Mouse (Mus musculus): ENCODE measurements at regions not wholly inside any gene's neighbourhood (a gene's known extent, or its start where the extent isn't known, plus 50 kb on each side); places are given as distances from the start of the nearest gene placed in this dataset.

DNA sequence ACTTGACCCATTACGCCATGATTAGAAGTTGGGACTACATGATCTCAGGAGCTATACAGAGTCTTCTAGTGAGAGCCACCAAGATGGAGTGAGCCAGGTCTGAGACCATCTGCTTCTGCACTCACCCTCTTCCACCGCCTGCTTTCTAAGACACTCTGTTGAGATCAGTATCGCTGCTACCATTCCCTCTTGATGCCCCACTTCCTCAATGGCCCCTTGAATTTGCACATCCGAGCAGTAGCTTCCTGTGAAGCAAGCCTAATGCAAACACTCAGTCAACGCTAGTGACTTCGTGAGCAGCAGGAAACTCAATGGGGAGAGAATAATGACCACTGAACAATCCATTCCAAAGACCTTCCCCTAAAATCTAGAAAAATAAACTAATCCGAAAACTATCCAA is 160.7 kb upstream of the Olig3 start:
- no peak for TF ChIP-seq GATA4 (IDR thresholded peaks at IDR 0.05; ENCODE audit: insufficient replicate concordance, low read length)

DNA sequence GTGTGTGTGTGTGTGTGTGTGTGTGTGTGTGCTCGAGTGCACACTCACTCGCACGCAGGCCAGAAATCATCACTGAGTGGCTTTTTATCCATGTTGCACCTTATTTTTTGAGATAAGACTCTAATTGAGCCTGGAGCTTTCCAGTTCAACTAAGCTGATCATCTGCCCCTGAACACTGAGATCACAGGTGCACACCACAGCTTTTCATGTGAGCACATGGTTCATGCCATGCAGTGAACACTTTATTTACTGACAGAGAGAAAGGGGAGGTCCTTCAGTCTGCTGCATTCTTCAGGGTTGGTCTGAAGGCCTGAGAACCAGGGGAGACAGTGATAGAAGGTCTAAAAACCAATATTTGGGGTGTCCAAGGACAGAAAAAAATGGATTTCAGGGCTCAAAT is 161.7 kb upstream of the Olig3 start:
- TF ChIP-seq GATA4 (IDR thresholded peaks at IDR 0.05; ENCODE audit: insufficient replicate concordance, low read length), result no peak

GRCm38 (mm10) chr10:19192971-19193758 is 163.2 kb upstream of the Olig3 start:
- no peak for TF ChIP-seq GATA4 (IDR thresholded peaks at IDR 0.05; ENCODE audit: insufficient replicate concordance, low read length)

- TF ChIP-seq GATA4 (IDR thresholded peaks at IDR 0.05; ENCODE audit: insufficient replicate concordance, low read length), result no peak
Observed at GRCm38 (mm10) chr10:19192221-19192620, 164.1 kb upstream of the Olig3 start.

DNA sequence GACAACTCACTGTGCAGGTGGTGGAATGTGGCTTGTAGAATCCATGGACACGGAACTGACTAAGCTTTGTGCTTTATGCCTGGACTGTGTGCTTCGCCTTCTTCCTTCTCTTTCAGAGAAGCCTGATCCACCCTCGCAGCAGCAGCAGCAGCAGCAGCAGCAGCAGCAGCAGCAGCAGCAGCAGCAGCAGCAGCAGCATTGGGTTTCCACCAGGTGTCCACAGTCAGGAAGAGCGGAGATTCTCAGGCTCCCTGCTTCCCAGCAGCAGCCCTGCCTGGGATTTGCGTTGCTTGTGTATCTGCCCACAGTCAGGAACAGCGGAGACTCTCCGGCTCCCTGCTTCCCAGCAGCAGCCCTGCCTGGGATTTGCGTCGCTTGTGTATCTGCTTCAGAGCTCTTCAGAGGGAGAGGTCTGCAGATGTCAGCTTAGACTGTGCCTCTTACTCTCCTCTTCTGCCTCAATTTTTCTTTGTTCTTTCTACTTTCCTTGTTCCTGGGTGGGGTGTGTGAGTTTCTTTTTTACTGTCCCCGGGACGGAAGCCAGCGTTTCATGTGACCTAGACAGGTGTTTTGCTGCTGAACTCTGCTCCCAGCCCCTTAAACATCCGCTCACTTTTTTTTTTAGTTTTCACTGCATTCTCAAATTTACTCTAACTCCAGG is 168.1 kb upstream of the Olig3 start:
- no peak for TF ChIP-seq GATA4 (IDR thresholded peaks at IDR 0.05; ENCODE audit: insufficient replicate concordance, low read length)

DNA sequence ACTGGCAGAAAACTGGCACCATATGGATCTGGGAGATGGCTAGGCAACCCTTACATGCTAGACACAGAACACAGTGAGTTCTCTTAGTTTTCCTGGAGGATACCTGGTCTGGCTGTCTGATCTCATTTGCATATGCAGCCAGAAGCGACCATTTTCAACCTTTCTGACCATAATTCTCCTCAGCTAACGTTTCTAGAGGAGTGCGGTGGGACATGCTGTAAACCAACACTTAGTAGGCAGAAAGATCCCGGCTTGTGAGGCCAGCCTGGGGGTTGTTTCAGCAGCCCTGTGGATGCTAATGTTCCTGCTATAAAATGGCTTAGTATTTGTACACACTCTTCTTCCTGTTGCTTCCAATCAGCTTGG is 168.6 kb upstream of the Olig3 start:
- TF ChIP-seq GATA4 (IDR thresholded peaks at IDR 0.05; ENCODE audit: insufficient replicate concordance, low read length), result no peak

DNA sequence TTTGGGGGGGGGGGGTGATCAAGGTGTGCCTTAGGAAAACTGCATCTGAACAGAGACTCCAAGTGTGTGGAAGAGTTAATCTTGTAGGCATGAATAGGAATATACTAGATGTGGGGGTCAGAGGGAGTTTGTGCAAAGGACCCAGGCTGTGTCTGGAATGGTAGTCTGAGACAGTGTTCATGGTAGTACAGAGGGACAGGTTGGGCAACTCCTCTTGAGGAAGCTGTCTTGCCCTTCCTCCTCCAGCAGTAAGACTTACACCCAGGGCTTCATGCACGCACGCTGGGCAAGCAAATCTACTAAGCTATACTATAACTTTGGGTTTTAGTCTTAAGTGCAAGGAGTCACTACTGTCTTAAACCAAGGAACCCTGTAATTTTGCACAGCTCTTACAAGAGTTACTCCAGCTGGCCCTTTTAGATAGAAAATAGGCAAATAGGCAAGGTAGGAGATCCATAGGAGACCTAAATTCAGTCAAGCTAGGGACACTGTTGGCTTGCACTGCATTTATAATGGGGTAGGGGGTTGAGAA is 169.2 kb upstream of the Olig3 start:
- TF ChIP-seq GATA4 (IDR thresholded peaks at IDR 0.05; ENCODE audit: insufficient replicate concordance, low read length), result no peak

DNA sequence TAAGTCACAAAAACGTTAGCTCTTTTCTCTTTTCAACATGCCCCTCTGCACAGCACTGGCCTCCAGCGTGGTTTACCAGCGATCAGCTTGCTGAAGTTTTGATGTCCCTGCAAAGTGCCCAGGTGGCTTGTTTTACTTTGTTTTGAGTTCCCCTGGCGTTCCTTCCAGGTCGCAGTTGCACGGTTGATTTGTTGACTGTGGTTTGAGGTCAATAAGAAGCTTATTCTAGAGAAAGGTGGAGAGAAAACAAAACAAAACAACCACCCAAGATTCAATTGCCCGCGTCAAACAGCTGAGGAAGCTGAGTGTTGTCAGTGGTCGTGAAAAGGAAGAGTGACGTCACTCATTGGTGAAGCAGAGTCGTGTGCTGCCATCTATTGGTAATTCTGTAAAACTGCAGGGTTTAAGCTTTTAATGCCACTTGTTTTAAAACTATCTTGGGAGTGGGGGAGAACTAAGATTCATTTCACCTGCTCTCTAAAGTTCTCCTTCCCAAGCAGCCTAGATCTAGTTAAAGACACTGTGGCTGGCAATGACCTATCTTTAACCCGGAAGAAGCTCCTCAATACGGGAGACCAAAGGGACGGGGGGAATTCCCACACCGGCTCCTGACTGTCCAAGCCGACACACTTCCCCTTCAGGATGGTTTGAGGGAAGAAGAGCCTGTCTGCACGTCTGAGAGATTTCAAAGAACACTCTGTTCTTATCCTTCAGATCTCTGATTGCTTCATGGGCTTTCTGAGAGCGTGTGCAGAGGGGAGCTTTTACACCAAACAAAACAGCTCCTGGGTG is 170.3 kb upstream of the Olig3 start:
- TF ChIP-seq GATA4 (IDR thresholded peaks at IDR 0.05; ENCODE audit: insufficient replicate concordance, low read length), result no peak

GRCm38 (mm10) chr10:19184886-19185285 is 169.4 kb upstream of the Tnfaip3 start:
- TF ChIP-seq GATA4 (IDR thresholded peaks at IDR 0.05; ENCODE audit: insufficient replicate concordance, low read length), result no peak

DNA sequence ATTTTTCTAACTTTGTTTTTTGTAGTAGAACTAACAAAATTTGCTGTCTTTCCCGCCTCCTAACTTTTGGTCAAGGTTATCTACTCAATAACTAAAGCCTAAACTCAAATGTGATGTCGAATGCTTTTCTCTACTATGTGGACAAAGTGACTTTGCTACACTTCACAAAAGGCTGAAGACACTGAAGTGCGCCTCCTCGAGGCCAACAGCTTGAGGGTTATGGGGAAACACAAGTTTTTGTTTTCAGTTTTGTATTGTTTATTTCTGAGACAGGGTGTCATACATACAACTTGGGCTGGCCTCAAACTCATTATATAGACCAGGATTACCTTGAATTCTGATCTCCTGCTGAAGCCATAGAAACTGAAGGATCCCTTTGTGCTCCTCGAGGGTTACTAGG is 162.4 kb upstream of the Tnfaip3 start:
- TF ChIP-seq GATA4 (IDR thresholded peaks at IDR 0.05; ENCODE audit: insufficient replicate concordance, low read length), result no peak

DNA sequence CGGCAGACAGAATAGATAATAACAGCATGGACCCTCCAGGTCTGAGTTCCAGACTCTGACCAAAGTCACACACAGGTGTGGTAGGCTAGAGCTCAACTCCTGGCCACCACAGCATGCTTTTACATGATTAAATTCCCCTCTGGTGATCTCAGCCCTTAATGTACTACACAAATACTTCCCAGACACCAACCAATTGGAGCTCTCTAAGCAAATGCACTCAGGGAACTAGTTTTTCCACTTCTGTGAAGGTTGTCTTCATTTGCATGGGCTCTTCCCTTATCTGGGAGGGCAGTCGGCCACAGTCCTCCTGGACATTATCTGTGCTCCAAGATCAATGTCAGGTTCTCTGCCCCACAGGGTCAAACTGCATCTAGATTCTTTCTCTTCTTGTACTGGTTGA is 162.0 kb upstream of the Tnfaip3 start:
- TF ChIP-seq GATA4 (IDR thresholded peaks at IDR 0.05; ENCODE audit: insufficient replicate concordance, low read length), result no peak

- no peak for TF ChIP-seq GATA4 (IDR thresholded peaks at IDR 0.05; ENCODE audit: insufficient replicate concordance, low read length)
Observed at GRCm38 (mm10) chr10:19176249-19176648, 160.8 kb upstream of the Tnfaip3 start.

DNA sequence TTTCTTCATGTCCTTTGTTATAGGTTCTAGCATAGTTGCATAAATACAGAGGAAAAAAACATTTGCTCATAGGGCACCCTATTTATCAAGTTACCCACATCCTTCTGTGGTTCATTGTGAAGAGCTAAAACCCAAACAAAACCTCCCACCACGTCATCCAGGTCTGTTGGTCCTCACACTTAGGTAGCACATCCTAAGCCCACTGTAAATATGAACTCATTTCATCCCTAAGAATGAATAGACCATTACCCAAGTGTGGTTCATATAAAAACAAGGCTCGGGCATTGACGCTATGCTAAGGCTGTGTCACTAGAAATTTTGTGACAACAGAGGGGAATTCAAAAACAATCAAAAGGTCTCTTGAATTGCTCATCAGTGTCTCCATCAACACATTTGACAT is 156.4 kb upstream of the Tnfaip3 start:
- TF ChIP-seq GATA4 (IDR thresholded peaks at IDR 0.05; ENCODE audit: insufficient replicate concordance, low read length), result no peak

GRCm38 (mm10) chr10:19170596-19170995 is 155.1 kb upstream of the Tnfaip3 start:
- no peak for TF ChIP-seq GATA4 (IDR thresholded peaks at IDR 0.05; ENCODE audit: insufficient replicate concordance, low read length)

DNA sequence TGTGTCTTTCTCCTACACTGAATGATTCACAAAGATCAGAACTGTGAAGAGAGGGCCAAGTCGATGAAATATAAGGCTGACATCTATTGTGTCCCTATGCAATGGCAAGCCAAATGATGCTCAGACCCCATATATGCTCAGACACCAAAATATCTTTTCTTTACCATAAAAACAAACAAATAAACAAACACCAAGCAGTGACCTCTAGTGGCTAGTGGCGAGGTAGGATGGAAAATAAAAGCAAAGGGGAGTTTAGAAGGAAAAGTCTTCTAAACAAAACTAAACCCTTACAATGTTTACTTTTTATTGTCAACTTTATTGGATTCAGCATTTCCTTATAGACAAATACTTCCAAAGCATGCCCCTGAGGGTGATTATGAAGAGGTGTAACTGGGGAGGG is 153.8 kb upstream of the Tnfaip3 start:
- no peak for TF ChIP-seq GATA4 (IDR thresholded peaks at IDR 0.05; ENCODE audit: insufficient replicate concordance, low read length)

GRCm38 (mm10) chr10:19168362-19168761 is 152.9 kb upstream of the Tnfaip3 start:
- TF ChIP-seq GATA4 (IDR thresholded peaks at IDR 0.05; ENCODE audit: insufficient replicate concordance, low read length), result no peak
